Mouse (Mus musculus) neutrophil, adult 5-6 weeks (primary cell): ENCODE results near the gene Smyd2. TPM values are rescaled to one million over a fixed set of nuclear protein-coding genes. Genes with fewer than 3 reads are reported as not detected.

Experiments
- ATAC-seq: fragments of 151-379, 151-347 bp; 2 replicates; pipeline ENCODE4 v1.8.0; 2017; ENCODE audit warnings: mild to moderate bottlenecking, moderate TSS enrichment; ENCODE audit not compliant: insufficient number of reproducible peaks, poor library complexity, low FRiP score, severe bottlenecking; ENCODE audit errors: extremely low read depth
- total RNA-seq: library from RNA; stranded (forward); fragments of 200-1000 nt; gene quantifications from 2 replicates; pipeline ENCODE4 v1.2.3, GENCODE M21; 2017

Gene Smyd2
- total RNA-seq = 3.0 and 3.6 TPM in 2 replicates

GRCm38 (mm10) chr1:189921818-189922592, at the start of gene Smyd2:
Smyd2 (minus strand) TSS chr1:189922363.
- ATAC-seq = no peak

DNA sequence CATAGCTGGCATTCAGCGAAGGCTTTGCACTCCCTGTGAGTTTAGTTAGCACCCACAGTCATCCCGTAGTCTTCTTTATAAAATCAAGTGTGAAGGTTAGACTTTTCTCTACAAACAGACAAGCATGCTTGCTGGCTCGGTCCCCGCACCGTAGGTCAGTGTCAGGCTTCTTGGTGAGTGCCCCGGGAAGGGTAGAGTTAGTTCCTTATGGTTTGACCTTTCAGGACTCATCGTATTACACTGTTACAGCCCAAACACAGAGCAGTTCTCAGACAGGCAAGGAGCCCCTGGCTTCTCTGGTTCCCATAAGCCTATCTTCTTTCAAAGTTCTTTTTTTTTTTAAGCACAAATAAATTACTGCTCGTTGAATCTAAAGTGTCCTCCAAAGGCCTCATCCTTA, 48.2 kb upstream of the Smyd2 start:
- ATAC-seq = no peak

- ATAC-seq = no peak
These were observed 45.9 kb upstream of the Smyd2 start for GRCm38 (mm10) chr1:189968027-189968426.

- ATAC-seq = no peak
These were observed 38.3 kb upstream of the Smyd2 start for GRCm38 (mm10) chr1:189960481-189960880.

DNA sequence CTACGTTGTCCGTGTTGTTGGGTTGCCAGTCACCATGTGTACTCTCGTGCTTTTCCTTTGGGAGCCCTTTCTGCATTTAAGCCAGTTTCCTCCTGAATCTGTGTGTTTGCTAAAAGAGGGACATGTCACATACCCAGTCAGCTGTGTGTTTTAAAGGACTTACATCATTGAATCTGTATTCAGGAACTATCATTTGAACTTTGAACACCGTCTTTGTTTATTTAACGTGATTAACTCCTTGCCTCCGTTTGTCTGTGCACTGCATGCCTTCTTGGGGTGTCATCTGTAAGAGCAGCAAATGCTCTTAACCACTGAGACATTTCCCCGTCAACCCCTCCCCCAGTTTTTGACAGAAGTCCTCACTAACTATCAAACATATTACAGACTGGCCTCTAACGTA, 37.6 kb upstream of the Smyd2 start:
- ATAC-seq = no peak

DNA sequence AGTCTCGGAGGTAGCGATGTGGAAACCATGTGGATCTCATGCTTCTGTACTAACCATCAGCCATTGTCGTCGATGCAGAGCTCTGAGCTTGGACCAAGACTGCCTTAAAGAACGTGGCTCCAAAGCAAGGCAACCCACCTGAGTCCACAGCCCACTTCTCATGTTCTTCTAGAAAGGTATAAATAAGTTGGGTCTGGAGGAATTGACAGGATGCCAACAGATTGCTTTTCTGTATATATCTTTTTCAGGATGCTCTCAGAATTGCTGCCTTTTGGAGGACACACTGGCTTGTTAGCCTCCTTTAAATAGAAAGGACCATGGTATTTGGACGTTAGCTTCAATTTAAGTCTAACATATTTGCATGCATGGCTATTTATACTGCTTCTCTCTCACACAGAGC, 29.7 kb upstream of the Smyd2 start:
- ATAC-seq = no peak

DNA sequence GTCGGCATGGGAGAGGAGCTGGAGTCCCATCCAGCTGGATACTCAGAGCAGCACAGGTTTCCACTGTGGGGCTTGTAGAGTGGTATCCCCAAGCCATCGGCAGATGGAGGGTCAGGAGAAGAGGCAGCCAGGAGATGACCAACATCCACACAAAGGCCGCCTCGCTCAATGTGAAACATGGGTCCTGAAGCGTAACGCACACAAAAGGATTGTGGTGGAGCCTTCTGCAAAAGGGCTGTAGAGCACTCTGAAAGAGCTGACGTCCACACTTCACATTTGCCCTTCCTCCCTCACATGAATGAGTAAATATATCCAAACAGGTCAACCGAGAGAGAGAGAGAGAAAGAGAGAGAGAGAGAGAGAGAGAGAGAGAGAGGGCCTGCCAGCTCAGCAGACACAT, 25.2 kb upstream of the Smyd2 start:
- no peak for ATAC-seq

- ATAC-seq = no peak
These were observed 24.0 kb upstream of the Smyd2 start for GRCm38 (mm10) chr1:189946126-189946525.

DNA sequence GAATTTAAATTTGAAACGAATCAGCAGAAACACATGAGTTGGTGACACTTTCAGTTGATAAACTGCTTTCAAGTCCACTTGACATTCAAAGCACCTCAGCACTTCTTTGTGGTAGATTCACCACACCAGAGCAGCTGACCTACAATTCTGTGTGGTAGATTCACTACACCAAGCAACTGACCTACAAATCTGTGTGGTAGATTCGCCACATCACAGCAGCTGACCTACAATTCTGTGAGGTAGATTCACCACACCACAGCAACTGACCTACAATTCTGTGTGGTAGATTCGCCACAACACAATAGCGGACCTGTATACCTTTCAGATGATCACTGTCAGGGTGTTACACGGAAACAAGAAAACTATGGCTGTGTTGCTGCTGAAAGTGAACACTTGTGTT, 19.6 kb upstream of the Smyd2 start:
- no peak for ATAC-seq

- ATAC-seq = no peak
These were observed 14.4 kb upstream of the Smyd2 start for GRCm38 (mm10) chr1:189936436-189937105.

DNA sequence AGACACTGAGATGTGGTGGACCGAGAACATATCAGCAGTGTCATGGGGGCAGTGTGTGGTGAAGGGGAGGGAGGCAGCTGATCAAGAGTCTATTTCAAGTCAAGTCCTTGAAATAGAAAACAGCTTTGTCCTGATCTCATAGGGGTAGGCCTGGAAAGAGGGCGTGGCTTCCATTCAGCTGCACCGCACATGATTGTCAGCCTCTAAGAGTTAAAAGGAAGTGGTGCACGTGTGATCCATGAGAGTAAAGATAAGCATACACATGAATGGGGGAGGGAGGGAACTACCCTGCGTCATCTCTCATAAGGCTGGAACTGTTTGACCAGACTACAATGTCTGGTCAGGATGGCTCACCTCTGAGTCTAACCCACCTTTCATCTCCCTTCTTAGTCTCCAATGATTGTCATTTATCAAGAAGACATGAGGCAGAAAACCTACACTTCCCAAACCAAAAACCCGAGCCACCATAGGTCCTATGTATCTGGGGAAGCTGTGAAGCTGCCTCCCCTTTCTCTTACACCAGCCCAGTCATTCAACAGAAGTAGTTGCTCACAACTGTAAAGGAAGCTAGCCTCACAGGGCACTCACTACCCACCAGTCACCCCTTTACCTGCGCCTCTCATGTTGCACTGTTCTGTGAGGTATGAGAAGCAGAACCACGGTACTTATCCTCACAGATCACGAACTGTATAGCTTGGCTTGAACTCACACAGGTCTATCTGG, 11.5 kb upstream of the Smyd2 start:
- ATAC-seq = no peak

GRCm38 (mm10) chr1:189932976-189933375, 10.8 kb upstream of the Smyd2 start:
- no peak for ATAC-seq

- ATAC-seq = no peak
These were observed 10.0 kb upstream of the Smyd2 start for GRCm38 (mm10) chr1:189932190-189932589.

DNA sequence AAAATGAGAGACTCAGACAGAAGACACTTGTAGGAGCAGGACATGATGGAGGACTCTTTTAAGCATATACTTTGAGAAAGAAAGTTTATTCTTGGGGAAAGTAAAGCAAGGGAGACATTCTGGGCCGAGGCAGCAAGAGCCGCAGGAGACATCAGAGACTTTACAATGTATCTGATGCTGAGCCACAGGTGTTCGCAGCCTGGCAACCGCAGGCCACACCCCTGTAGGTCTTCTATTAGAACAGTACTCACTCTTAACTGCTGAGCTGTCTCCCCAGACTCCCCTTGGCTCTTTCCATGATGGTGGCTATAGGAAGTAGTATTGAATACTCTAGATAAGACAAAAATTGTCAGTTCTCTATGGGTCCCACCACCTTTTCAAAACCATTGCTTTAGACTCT, 7.7 kb upstream of the Smyd2 start:
- ATAC-seq = no peak

- ATAC-seq = 0 out of 2 replicates have a peak, but pooled peaks have one; percentile 53
These were observed 5.5 kb upstream of the Smyd2 start for GRCm38 (mm10) chr1:189927644-189928043.

GRCm38 (mm10) chr1:189926279-189926678, 4.1 kb upstream of the Smyd2 start:
- no peak for ATAC-seq

- peak; percentile 21; the same call in 1 of the 2 replicates for ATAC-seq
These were observed 1.9 kb upstream of the Smyd2 start for GRCm38 (mm10) chr1:189923871-189924568.

DNA sequence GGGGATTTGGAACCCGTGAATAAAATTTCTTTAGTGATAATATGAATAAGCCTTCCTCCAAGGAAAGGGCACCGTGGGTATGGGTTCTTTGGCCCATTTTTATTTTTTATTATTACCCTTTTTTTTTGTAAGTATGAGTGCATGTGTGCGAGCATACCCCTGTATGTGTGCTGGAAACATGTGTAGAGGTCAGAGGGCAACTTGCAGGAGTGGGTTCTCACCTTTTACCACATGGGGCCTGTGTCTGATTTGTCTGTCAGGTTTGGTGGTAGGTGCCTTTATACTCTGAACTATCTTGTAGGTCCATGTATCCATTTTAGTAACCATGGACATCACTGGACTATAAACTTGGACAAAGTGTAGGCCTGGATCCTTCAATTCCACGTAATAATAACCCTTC, 994 bp upstream of the Smyd2 start:
- ATAC-seq = no peak

DNA sequence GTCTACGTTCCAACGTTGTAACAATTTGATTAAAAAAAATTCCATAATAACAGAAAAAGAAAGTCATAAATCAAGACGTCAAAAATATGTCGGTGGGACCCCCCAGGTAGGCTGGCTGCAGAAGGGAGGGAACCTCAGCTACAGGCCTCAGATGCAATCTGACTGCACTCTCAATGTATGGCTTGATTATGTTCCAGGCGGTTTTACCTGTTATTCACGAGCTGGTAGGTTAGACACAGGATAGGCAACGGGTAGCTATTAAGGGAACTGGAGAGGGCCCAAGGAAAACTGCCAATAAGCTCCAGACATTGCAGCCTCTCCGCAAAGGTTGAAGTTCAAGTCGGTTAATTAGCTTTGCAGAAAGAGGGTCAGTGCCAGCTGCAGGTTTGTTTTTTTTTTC, 558 bp upstream of the Smyd2 start:
- ATAC-seq = no peak

DNA sequence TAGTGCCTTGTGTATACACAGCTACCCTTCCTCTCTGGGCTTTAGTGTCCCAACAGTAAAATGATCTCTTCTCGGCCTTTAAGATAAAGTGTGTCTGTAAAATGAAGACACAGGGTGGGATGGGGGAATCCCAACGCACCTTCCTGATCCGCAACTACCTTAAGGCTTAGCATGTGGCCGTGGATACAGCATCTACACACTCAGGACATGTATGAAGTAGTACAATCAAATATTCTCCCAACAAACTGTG, 670 bp downstream of the Smyd2 start:
- ATAC-seq = no peak
